Mouse (Mus musculus) C2C12 (cell line): Measurements from ENCODE around the gene Tril. TPM values are rescaled to one million over a fixed set of nuclear protein-coding genes. Genes with fewer than 3 reads are reported as not detected.

Source experiments
- H3K27me3 ChIP-seq: one replicate; pipeline ENCODE4 v1.6.1; 2011; ENCODE audit not compliant: control insufficient read depth, insufficient read depth, insufficient read length
- H3K36me3 ChIP-seq: one replicate; pipeline ENCODE4 v1.6.1; 2011; ENCODE audit not compliant: control insufficient read depth, insufficient read depth
- H3K4me3 ChIP-seq: one replicate; pipeline ENCODE4 v1.5.1; 2011; ENCODE audit warnings: mild to moderate bottlenecking, control low read depth; ENCODE audit not compliant: poor library complexity, insufficient read depth, severe bottlenecking
- H3K79me2 ChIP-seq: one replicate; pipeline ENCODE4 v1.6.1; 2011; ENCODE audit not compliant: control insufficient read depth, insufficient read depth
- H3K79me3 ChIP-seq: one replicate; pipeline ENCODE4 v1.6.1; 2011; ENCODE audit warnings: low read depth, control low read depth
- H3ac ChIP-seq: one replicate; pipeline ENCODE3; 2011; ENCODE audit warnings: low read depth; ENCODE audit not compliant: control insufficient read depth, insufficient read length
- CEBPB ChIP-seq: IDR thresholded peaks from one replicate; pipeline ENCODE4 v1.6.1; 2011; ENCODE audit warnings: low read depth, mild to moderate bottlenecking, control low read depth, moderate library complexity
- CTCF ChIP-seq: IDR thresholded peaks from one replicate; pipeline ENCODE4 v1.5.1; 2011; ENCODE audit not compliant: control insufficient read depth, insufficient read depth, insufficient read length
- FOSL1 ChIP-seq: IDR thresholded peaks from one replicate; pipeline ENCODE4 v1.8.0; 2011; ENCODE audit warnings: mild to moderate bottlenecking, low read length; ENCODE audit not compliant: poor library complexity, insufficient read depth, severe bottlenecking
- MAX ChIP-seq: IDR thresholded peaks from one replicate; pipeline ENCODE4 v1.6.1; 2011; ENCODE audit warnings: mild to moderate bottlenecking, control low read depth
- MYOD1 ChIP-seq: IDR thresholded peaks from one replicate; pipeline ENCODE4 v1.6.1; 2011; ENCODE audit warnings: low read depth; ENCODE audit not compliant: control insufficient read depth, insufficient read length
- MYOG ChIP-seq: IDR thresholded peaks from one replicate; pipeline ENCODE4 v1.6.1; 2011; ENCODE audit not compliant: control insufficient read depth, insufficient read length; ENCODE audit errors: extremely low read depth
- USF1 ChIP-seq: IDR thresholded peaks from one replicate; pipeline ENCODE4 v1.6.1; 2011; ENCODE audit warnings: low read depth, mild to moderate bottlenecking, control low read depth, moderate library complexity
- polyA plus RNA-seq: library from polyadenylated mRNA; unstranded; fragments of >200 nt; fragmentation: generic; extraction: Trizol; gene quantifications from one replicate; pipeline ENCODE4 v1.2.1, GENCODE M21; 2012; ENCODE audit warnings: missing spikeins

The Tril gene
- polyA plus RNA-seq, 1 experiment: 0.12 TPM

GRCm38 (mm10) chr6:53815691-53816090, 4.9 kb downstream of the Tril start:
- TF ChIP-seq MAX (no peak), USF1 (no peak), CTCF (no peak), CEBPB (no peak), MYOG (no peak), MYOD1 (no peak), FOSL1 (no peak)
- Histone ChIP-seq H3ac (no peak overlapping the region), H3K27me3 (peaks cover 31% of the 10 kb centered on the region), H3K4me3 (no peak overlapping the region), H3K79me2 (no peaks in the 10 kb centered on the region), H3K79me3 (no peaks in the 10 kb centered on the region), H3K36me3 (no peaks in the 10 kb centered on the region)

DNA sequence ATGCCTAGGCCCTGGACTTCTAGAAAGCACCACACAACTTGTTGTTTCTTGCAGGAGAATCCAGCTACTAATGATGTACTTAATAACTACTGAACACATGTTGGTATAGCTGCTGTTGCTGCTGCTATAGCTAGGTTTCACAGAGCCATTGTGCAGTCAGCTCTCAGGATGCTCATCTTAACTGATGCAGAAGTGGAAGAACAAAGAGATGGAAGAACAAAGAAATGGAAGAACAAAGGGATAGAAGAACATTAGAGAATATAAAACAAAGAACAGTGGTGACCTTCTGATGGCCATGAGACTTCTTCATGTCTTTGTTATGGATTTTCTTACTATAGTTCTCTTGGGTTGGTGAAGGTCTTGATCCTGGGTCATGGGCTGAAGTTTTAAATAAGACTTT, 6.4 kb downstream of the Tril start:
- no peak overlapping the region for H3K4me3 ChIP-seq
- peaks cover 16% of the 10 kb centered on the region for H3K27me3 ChIP-seq
- no peak overlapping the region for H3ac ChIP-seq
- H3K79me3 ChIP-seq: no peaks in the 10 kb centered on the region
- TF ChIP-seq CTCF: no peak
- TF ChIP-seq FOSL1: no peak
- no peak for TF ChIP-seq MAX
- TF ChIP-seq MYOD1: no peak
- no peak for TF ChIP-seq CEBPB
- TF ChIP-seq USF1: no peak
- no peaks in the 10 kb centered on the region for H3K36me3 ChIP-seq
- no peaks in the 10 kb centered on the region for H3K79me2 ChIP-seq

- H3ac ChIP-seq: no peak overlapping the region
- no peak for TF ChIP-seq FOSL1
- no peak for TF ChIP-seq MYOD1
- TF ChIP-seq CEBPB: no peak
- no peak for TF ChIP-seq MYOG
- TF ChIP-seq CTCF: no peak
- TF ChIP-seq USF1: no peak
- TF ChIP-seq MAX: no peak
- no peak overlapping the region for H3K4me3 ChIP-seq
Measured at GRCm38 (mm10) chr6:53812242-53812641, 8.4 kb downstream of the Tril start.

GRCm38 (mm10) chr6:53808801-53809200, 11.8 kb downstream of the Tril start:
- H3K4me3 ChIP-seq: no peak overlapping the region
- no peak overlapping the region for H3ac ChIP-seq
- H3K36me3 ChIP-seq: no peaks in the 10 kb centered on the region
- no peak for TF ChIP-seq FOSL1
- no peak for TF ChIP-seq MYOD1
- no peaks in the 10 kb centered on the region for H3K27me3 ChIP-seq
- H3K79me2 ChIP-seq: no peaks in the 10 kb centered on the region
- no peaks in the 10 kb centered on the region for H3K79me3 ChIP-seq

More at GRCm38 (mm10) chr6:53812242-53812641, 8.4 kb downstream of the Tril start:
- Histone ChIP-seq H3K27me3 (no peaks in the 10 kb centered on the region), H3K79me3 (no peaks in the 10 kb centered on the region), H3K79me2 (no peaks in the 10 kb centered on the region), H3K36me3 (no peaks in the 10 kb centered on the region)

- Histone ChIP-seq H3K79me2 (no peaks in the 10 kb centered on the region), H3K79me3 (no peaks in the 10 kb centered on the region), H3K36me3 (no peaks in the 10 kb centered on the region), H3K27me3 (no peaks in the 10 kb centered on the region), H3ac (no peak overlapping the region), H3K4me3 (no peak overlapping the region)
- TF ChIP-seq USF1 (no peak), FOSL1 (no peak), MYOG (no peak), MYOD1 (no peak), CTCF (no peak), MAX (no peak), CEBPB (no peak)
Measured at GRCm38 (mm10) chr6:53807185-53807584, 13.4 kb downstream of the Tril start.

DNA sequence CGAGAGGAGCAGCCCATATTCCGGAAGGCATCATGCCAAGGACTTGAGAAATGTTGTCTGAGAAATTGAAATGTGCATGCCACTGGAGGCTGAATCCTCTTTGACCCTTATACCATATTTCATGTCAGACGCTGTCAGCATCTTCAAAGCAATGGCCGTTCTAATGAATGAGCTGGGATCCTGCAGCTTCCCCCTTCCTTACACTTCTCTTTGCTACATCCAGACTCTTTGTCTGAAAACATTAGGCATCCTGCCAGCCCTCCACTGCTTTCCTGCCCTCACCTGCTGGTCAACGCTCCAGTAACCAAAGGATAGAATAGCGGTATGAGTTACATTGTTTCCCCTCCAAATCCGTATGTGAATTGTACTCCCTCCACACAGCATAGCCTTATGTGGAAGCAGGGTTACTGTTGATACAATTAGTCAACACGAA, 14.0 kb downstream of the Tril start:
- H3K79me3 ChIP-seq: no peaks in the 10 kb centered on the region
- H3K27me3 ChIP-seq: no peaks in the 10 kb centered on the region
- TF ChIP-seq MYOD1: no peak
- TF ChIP-seq MAX: no peak
- no peak for TF ChIP-seq USF1
- H3ac ChIP-seq: no peak overlapping the region
- no peaks in the 10 kb centered on the region for H3K36me3 ChIP-seq
- H3K79me2 ChIP-seq: no peaks in the 10 kb centered on the region
- H3K4me3 ChIP-seq: no peak overlapping the region

DNA sequence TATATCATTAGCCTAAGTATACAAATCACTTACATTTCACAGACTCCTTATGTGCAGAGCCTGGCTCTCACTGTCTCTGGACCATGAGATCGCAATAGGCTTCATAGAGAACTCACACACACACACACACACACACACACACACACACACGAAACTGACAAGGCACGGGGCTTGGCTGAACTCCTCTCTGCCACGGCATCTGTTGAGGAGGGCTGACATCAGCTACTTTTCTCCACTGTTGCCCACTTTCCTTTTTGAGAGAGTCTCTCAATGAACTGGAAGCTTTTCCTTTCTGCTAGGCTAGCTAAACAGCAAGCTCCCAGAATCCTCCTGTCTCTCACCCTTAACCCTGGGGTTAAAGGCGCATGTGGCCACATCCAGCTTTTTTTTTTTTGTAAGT, 14.6 kb downstream of the Tril start:
- no peaks in the 10 kb centered on the region for H3K79me2 ChIP-seq
- no peaks in the 10 kb centered on the region for H3K27me3 ChIP-seq
- TF ChIP-seq MAX: no peak
- no peak for TF ChIP-seq CTCF
- TF ChIP-seq MYOG: no peak
- no peak for TF ChIP-seq CEBPB
- no peak for TF ChIP-seq MYOD1
- no peak for TF ChIP-seq USF1
- TF ChIP-seq FOSL1: no peak
- H3ac ChIP-seq: no peak overlapping the region
- H3K4me3 ChIP-seq: no peak overlapping the region
- no peaks in the 10 kb centered on the region for H3K79me3 ChIP-seq
- no peaks in the 10 kb centered on the region for H3K36me3 ChIP-seq
